Mouse (Mus musculus) neural tube, embryonic 13.5 days (tissue): ENCODE measurements around the gene Syne1. TPM values are rescaled to one million over a fixed set of nuclear protein-coding genes. Genes with fewer than 3 reads are reported as not detected.
A peak's percentile ranks its signal among the peaks of the same experiment; 100 is the strongest.

Experiments used
- ATAC-seq: fragments of 200-750 bp; cut with Nextera tagmentation; 2 replicates; pipeline ENCODE4 v1.8.0; 2017; ENCODE audit warnings: low read depth, mild to moderate bottlenecking, moderate TSS enrichment, moderate library complexity
- H3K27ac ChIP-seq: fragments of 300-500 bp; sonication (generic); replicated peaks from 2 replicates; pipeline ENCODE4 v1.5.1; 2015; ENCODE audit warnings: moderate library complexity, mild to moderate bottlenecking, inconsistent platforms
- H3K27me3 ChIP-seq: fragments of 300-500 bp; sonication (generic); 2 replicates; pipeline ENCODE4 v1.6.1; 2015; ENCODE audit warnings: mild to moderate bottlenecking, inconsistent platforms
- H3K36me3 ChIP-seq: fragments of 300-500 bp; sonication (generic); 2 replicates; pipeline ENCODE4 v1.6.1; 2015; ENCODE audit warnings: mild to moderate bottlenecking, inconsistent platforms
- H3K4me1 ChIP-seq: fragments of 300-500 bp; sonication (generic); replicated peaks from 2 replicates; pipeline ENCODE4 v1.6.1; 2015; ENCODE audit warnings: inconsistent platforms
- H3K4me2 ChIP-seq: fragments of 300-500 bp; sonication (generic); 2 replicates; pipeline ENCODE4 v1.6.1; 2015; ENCODE audit warnings: inconsistent platforms, mild to moderate bottlenecking, moderate library complexity
- H3K4me3 ChIP-seq: fragments of 300-500 bp; sonication (generic); 2 replicates; pipeline ENCODE4 v1.5.1; 2015; ENCODE audit warnings: mild to moderate bottlenecking, inconsistent platforms
- H3K9ac ChIP-seq: fragments of 300-500 bp; sonication (generic); 2 replicates; pipeline ENCODE4 v1.6.1; 2015; ENCODE audit warnings: moderate library complexity, mild to moderate bottlenecking, inconsistent platforms
- H3K9me3 ChIP-seq: fragments of 300-500 bp; sonication (generic); 2 replicates; pipeline ENCODE4 v1.6.1; 2016; ENCODE audit warnings: inconsistent platforms
- WGBS: fragments of 180-500 bp; shearing (Covaris S2); methylation state at CpG from one replicate; pipeline ENCODE4 v1.1.7; 2015; 5-methylcytosine and 5-hydroxymethylcytosine counted together
- polyA plus RNA-seq: library from polyadenylated mRNA; unstranded; fragments of >200 nt; fragmentation: Nextera tagmentation; extraction: Ambion mirVana; gene quantifications from 2 replicates; pipeline ENCODE4 v1.2.1, GENCODE M21; 2015

Gene Syne1
- polyA plus RNA-seq, 1 experiment from 2014 or later, result 8.1 TPM

- Histone ChIP-seq H3K4me2 (no peak overlapping the region), H3K4me3 (no peak overlapping the region), H3K4me1 (no peaks in the 10 kb centered on the region), H3K27ac (no peak overlapping the region), H3K9me3 (no peaks in the 10 kb centered on the region), H3K36me3 (no peaks in the 10 kb centered on the region), H3K27me3 (no peaks in the 10 kb centered on the region), H3K9ac (no peak overlapping the region)
- WGBS, result 91% methylated on average over 11 of the region's 11 CpGs
- ATAC-seq, result no peak
Observed at GRCm38 (mm10) chr10:5323741-5324395, 227.4 kb downstream of the Syne1 start.

GRCm38 (mm10) chr10:5322562-5322961 is 228.7 kb downstream of the Syne1 start:
- H3K9ac ChIP-seq, result no peak overlapping the region
- no peaks in the 10 kb centered on the region for H3K9me3 ChIP-seq
- ATAC-seq, result no peak
- 53% methylated on average over 7 of the region's 7 CpGs for WGBS
- H3K4me3 ChIP-seq, result no peak overlapping the region
- no peak overlapping the region for H3K4me2 ChIP-seq
- no peaks in the 10 kb centered on the region for H3K36me3 ChIP-seq
- H3K4me1 ChIP-seq, result no peaks in the 10 kb centered on the region
- H3K27me3 ChIP-seq, result no peaks in the 10 kb centered on the region
- H3K27ac ChIP-seq, result no peak overlapping the region

DNA sequence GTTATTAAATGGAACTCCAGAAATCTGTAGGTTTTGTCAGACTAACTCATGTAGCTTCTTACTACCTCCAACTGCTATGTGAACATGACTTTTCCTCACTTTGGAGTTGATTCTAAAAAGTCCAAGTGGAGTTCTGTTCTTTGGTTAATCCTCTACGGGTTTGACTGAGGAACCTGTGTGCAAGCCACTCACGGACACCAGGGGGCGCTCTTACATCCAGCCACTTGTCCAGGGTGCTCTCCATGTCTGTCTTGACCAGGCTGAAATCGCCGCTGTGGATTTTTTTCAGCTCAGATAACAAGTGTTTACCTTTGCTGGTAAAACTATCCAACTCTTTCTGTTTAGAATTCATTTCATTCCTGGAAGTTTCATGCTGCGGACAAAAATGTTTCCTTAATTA is 233.7 kb downstream of the Syne1 start:
- no peak overlapping the region for H3K9ac ChIP-seq
- 29% methylated on average over 6 of the region's 6 CpGs for WGBS
- no peak overlapping the region for H3K4me2 ChIP-seq
- no peak for ATAC-seq
- H3K4me1 ChIP-seq, result no peaks in the 10 kb centered on the region
- H3K27me3 ChIP-seq, result no peaks in the 10 kb centered on the region
- H3K36me3 ChIP-seq, result no peaks in the 10 kb centered on the region
- no peaks in the 10 kb centered on the region for H3K9me3 ChIP-seq
- no peak overlapping the region for H3K4me3 ChIP-seq
- H3K27ac ChIP-seq, result no peak overlapping the region

GRCm38 (mm10) chr10:5312437-5312836 is 238.8 kb downstream of the Syne1 start:
- no peak overlapping the region for H3K9ac ChIP-seq
- ATAC-seq, result no peak
- 53% methylated on average over 4 of the region's 4 CpGs for WGBS
- no peaks in the 10 kb centered on the region for H3K9me3 ChIP-seq
- H3K36me3 ChIP-seq, result no peaks in the 10 kb centered on the region
- peaks cover 14% of the 10 kb centered on the region; the same call in 1 of the 2 replicates for H3K4me1 ChIP-seq
- H3K4me3 ChIP-seq, result no peak overlapping the region
- H3K27ac ChIP-seq, result no peak overlapping the region
- no peaks in the 10 kb centered on the region for H3K27me3 ChIP-seq
- no peak overlapping the region for H3K4me2 ChIP-seq

- Histone ChIP-seq H3K27me3 (no peaks in the 10 kb centered on the region), H3K9me3 (no peaks in the 10 kb centered on the region), H3K4me2 (no peak overlapping the region), H3K9ac (no peak overlapping the region), H3K4me3 (no peak overlapping the region), H3K27ac (no peak overlapping the region), H3K4me1 (peaks cover 14% of the 10 kb centered on the region; the same call in 1 of the 2 replicates), H3K36me3 (no peaks in the 10 kb centered on the region)
- WGBS, result 25% methylated on average over 4 of the region's 4 CpGs
- ATAC-seq, result 0 out of 2 replicates have a peak, but pooled peaks have one; percentile 72
Observed at GRCm38 (mm10) chr10:5309961-5310713, 241.1 kb downstream of the Syne1 start.

GRCm38 (mm10) chr10:5309398-5309797 is 241.9 kb downstream of the Syne1 start:
- Histone ChIP-seq H3K27ac (0 out of 2 replicates have a peak overlapping the region, but pooled peaks have one; percentile 18), H3K4me3 (no peak overlapping the region), H3K36me3 (no peaks in the 10 kb centered on the region), H3K9me3 (no peaks in the 10 kb centered on the region), H3K27me3 (no peaks in the 10 kb centered on the region), H3K4me1 (peaks cover 14% of the 10 kb centered on the region; the same call in 1 of the 2 replicates), H3K4me2 (no peak overlapping the region), H3K9ac (no peak overlapping the region)
- ATAC-seq, result no peak
- 51% methylated on average over 10 of the region's 10 CpGs for WGBS

DNA sequence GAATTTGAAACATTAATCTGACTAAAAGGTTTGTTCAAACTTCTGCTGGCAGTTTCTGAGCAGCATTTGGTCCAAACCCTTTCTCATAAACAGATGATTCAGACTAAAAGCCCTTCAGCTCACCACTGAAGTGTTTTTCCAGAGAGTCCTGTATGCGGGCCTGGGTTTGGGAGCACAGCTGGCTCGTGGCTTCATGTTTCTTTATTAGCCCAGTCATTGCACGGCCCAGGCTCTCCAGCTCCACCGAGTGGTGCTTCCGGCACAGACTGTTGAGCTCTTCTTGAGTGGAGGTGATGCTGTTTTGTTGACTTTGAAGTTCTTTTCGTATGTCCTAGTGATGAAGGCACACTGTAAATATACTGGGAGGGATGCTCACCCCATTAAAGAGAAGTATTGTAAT is 245.7 kb downstream of the Syne1 start:
- no peak for ATAC-seq
- no peak overlapping the region for H3K27ac ChIP-seq
- 52% methylated on average over 6 of the region's 6 CpGs for WGBS
- H3K4me3 ChIP-seq, result no peak overlapping the region
- H3K9ac ChIP-seq, result no peak overlapping the region
- H3K4me2 ChIP-seq, result no peak overlapping the region
- H3K9me3 ChIP-seq, result no peaks in the 10 kb centered on the region
- no peaks in the 10 kb centered on the region for H3K27me3 ChIP-seq
- no peaks in the 10 kb centered on the region for H3K36me3 ChIP-seq
- peaks cover 13% of the 10 kb centered on the region; the same call in 1 of the 2 replicates for H3K4me1 ChIP-seq

DNA sequence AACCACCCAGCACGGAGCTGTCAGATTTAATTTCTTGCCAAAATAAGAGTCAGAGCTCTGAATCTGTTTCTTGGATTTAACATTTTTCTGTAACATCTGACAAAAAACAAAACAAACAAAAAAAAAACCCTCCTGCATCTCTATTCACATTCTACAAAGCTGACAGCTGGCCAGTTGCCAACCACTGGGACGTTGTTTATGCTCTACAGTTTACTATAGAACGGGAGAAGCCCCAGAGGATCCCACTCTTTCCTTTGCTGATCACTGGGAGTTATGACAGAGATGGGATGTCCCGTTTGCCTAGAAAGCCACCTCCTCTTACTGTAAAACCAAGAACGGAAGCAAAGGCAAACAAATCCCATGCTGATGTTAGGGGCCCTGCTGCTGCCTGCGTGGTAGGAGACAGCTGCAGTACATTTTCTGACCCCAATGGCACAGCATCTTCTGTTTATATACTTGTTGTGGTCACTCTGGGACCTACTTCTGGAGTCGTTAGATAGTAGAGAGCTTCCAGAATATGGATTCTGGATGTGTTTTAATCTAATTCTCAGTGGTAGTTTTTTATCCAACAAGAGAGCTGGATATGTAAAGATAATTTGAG is 255.9 kb downstream of the Syne1 start:
- Histone ChIP-seq H3K9me3 (no peaks in the 10 kb centered on the region), H3K36me3 (no peaks in the 10 kb centered on the region), H3K27ac (no peak overlapping the region), H3K4me1 (no peaks in the 10 kb centered on the region; the same call in 1 of the 2 replicates), H3K4me2 (no peak overlapping the region), H3K4me3 (no peak overlapping the region), H3K9ac (no peak overlapping the region; the same call in 1 of the 2 replicates), H3K27me3 (no peaks in the 10 kb centered on the region)
- 42% methylated on average over 7 of the region's 7 CpGs for WGBS
- no peak for ATAC-seq

DNA sequence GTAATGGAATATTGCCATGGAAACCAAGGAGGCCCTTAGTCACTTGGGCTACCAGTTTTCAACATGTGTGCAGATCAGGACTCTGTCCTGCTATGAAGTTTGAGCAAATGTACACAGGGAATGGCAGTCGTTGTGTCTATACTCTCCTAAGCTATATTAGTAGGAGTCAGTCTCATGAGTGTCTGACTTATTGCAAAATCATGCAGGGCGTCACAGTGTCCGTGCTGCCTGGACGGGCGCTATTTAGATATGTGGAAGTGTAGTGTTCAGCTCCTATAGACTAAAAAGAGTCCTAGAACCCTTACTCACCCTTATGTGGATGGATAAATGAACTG is 261.7 kb downstream of the Syne1 start:
- Histone ChIP-seq H3K36me3 (no peaks in the 10 kb centered on the region), H3K4me3 (no peak overlapping the region), H3K27me3 (no peaks in the 10 kb centered on the region), H3K4me2 (0 out of 2 replicates have a peak overlapping the region, but pooled peaks have one; percentile 13), H3K9me3 (no peaks in the 10 kb centered on the region), H3K4me1 (peaks cover 7% of the 10 kb centered on the region; the same call in 1 of the 2 replicates), H3K9ac (no peak overlapping the region), H3K27ac (peak overlapping the region; percentile 39; the same call in 1 of the 2 replicates)
- peak; percentile 23; the same call in 1 of the 2 replicates for ATAC-seq
- WGBS, result 82% methylated on average over 5 of the region's 5 CpGs

GRCm38 (mm10) chr10:5288716-5289574 is 262.3 kb downstream of the Syne1 start:
- H3K36me3 ChIP-seq, result no peaks in the 10 kb centered on the region
- H3K4me2 ChIP-seq, result peak overlapping the region; percentile 13; the same call in 1 of the 2 replicates
- WGBS, result 54% methylated on average over 19 of the region's 19 CpGs
- peak; percentile 40; the same call in 1 of the 2 replicates for ATAC-seq
- H3K27ac ChIP-seq, result peak overlapping the region; percentile 39; the same call in 1 of the 2 replicates
- H3K4me3 ChIP-seq, result no peak overlapping the region
- no peaks in the 10 kb centered on the region for H3K27me3 ChIP-seq
- peaks cover 7% of the 10 kb centered on the region; the same call in 1 of the 2 replicates for H3K4me1 ChIP-seq
- H3K9me3 ChIP-seq, result no peaks in the 10 kb centered on the region
- no peak overlapping the region for H3K9ac ChIP-seq

DNA sequence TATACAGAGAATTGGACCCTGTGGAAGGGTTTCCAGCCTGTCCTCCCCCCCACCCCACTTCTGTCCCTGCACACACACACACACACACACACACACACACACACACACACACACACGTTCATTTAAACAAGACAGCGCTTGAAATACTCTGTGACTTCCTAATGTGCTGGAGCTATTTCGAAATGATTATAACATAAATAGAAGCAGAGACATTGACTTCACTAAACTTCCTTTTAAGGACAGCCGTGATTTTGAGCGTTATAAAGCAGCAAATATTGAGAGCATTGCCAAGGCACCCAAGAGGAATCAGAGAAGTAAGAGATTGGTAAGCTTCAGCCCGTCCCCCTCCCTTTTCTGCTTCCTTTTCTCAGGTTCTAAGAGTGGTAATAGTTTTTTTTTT is 263.0 kb downstream of the Syne1 start:
- H3K9me3 ChIP-seq, result no peaks in the 10 kb centered on the region
- no peak for ATAC-seq
- no peak overlapping the region for H3K4me2 ChIP-seq
- H3K4me3 ChIP-seq, result no peak overlapping the region
- no peaks in the 10 kb centered on the region for H3K36me3 ChIP-seq
- H3K4me1 ChIP-seq, result peaks cover 7% of the 10 kb centered on the region; the same call in 1 of the 2 replicates
- H3K9ac ChIP-seq, result no peak overlapping the region
- H3K27me3 ChIP-seq, result no peaks in the 10 kb centered on the region
- H3K27ac ChIP-seq, result no peak overlapping the region
- WGBS, result 66% methylated on average over 6 of the region's 6 CpGs
